Mouse (Mus musculus) heart, postnatal 0 days (tissue): ENCODE results near the gene Slc17a7. TPM values are rescaled to one million over a fixed set of nuclear protein-coding genes. Genes with fewer than 3 reads are reported as not detected.

ENCODE experiments used
- ATAC-seq: fragments of 200-750 bp; cut with Nextera tagmentation; 2 replicates; pipeline ENCODE4 v1.8.0; 2017; ENCODE audit warnings: low read depth, moderate number of reproducible peaks, moderate library complexity; ENCODE audit not compliant: insufficient read depth
- DNase-seq: peaks from one replicate; pipeline ENCODE4 v3.0.0-alpha.2; 2016; ENCODE audit warnings: low spot score
- H3K27ac ChIP-seq: fragments of 300-500 bp; sonication (generic); 2 replicates; pipeline ENCODE4 v1.5.1; 2014; ENCODE audit warnings: low read depth, mild to moderate bottlenecking
- H3K27me3 ChIP-seq: fragments of 300-500 bp; sonication (generic); 2 replicates; pipeline ENCODE4 v1.6.1; 2014; ENCODE audit warnings: low read length, mixed read lengths; ENCODE audit not compliant: control insufficient read depth, insufficient read depth
- H3K36me3 ChIP-seq: fragments of 300-500 bp; sonication (generic); replicated peaks from 2 replicates; pipeline ENCODE4 v1.6.1; 2014; ENCODE audit warnings: low read length, mixed read lengths; ENCODE audit not compliant: control insufficient read depth, insufficient read depth
- H3K4me1 ChIP-seq: fragments of 300-500 bp; sonication (generic); 2 replicates; pipeline ENCODE4 v1.6.1; 2014; ENCODE audit warnings: antibody characterized with exemption; ENCODE audit not compliant: control insufficient read depth, insufficient read depth
- H3K4me2 ChIP-seq: fragments of 300-500 bp; sonication (generic); 2 replicates; pipeline ENCODE4 v1.6.1; 2014; ENCODE audit warnings: low read depth, mild to moderate bottlenecking, low read length, moderate library complexity
- H3K4me3 ChIP-seq: fragments of 300-500 bp; sonication (generic); 2 replicates; pipeline ENCODE4 v1.5.1; 2014; ENCODE audit warnings: low read depth, low read length
- H3K9ac ChIP-seq: fragments of 300-500 bp; sonication (generic); replicated peaks from 2 replicates; pipeline ENCODE4 v1.6.1; 2014; ENCODE audit warnings: low read depth, low read length, mixed read lengths
- H3K9me3 ChIP-seq: fragments of 300-500 bp; sonication (generic); replicated peaks from 2 replicates; pipeline ENCODE4 v1.6.1; 2016; ENCODE audit warnings: low read length; ENCODE audit not compliant: control insufficient read depth
- CTCF ChIP-seq: IDR thresholded peaks from 2 replicates; pipeline ENCODE4 v1.5.1; 2016; ENCODE audit warnings: antibody characterized with exemption, control low read depth, low read depth
- EP300 ChIP-seq: IDR thresholded peaks from 2 replicates; pipeline ENCODE4 v1.6.1; 2016; ENCODE audit warnings: antibody characterized with exemption, low read depth
- WGBS: fragments of 180-500 bp; shearing (Covaris S2); extraction: QIAGEN DNeasy Blood & Tissue Kit; methylation state at CpG from one replicate; pipeline ENCODE4 v1.1.7; 2014; 5-methylcytosine and 5-hydroxymethylcytosine counted together
- polyA plus RNA-seq: library from polyadenylated mRNA; unstranded; fragments of >200 nt; fragmentation: Nextera tagmentation; extraction: Ambion mirVana; gene quantifications from 2 replicates; pipeline ENCODE4 v1.2.1, GENCODE M21; 2015
- total RNA-seq: library from RNA; depleted of rRNA; stranded (reverse); fragments of >200 nt; gene quantifications from 2 replicates; pipeline ENCODE4 v1.2.3, GENCODE M21; 2014; ENCODE audit warnings: low replicate concordance

The Slc17a7 gene
- total and polyA plus RNA-seq, 2 experiments from 2014 or later, result 4.3 to 12.7 TPM

DNA sequence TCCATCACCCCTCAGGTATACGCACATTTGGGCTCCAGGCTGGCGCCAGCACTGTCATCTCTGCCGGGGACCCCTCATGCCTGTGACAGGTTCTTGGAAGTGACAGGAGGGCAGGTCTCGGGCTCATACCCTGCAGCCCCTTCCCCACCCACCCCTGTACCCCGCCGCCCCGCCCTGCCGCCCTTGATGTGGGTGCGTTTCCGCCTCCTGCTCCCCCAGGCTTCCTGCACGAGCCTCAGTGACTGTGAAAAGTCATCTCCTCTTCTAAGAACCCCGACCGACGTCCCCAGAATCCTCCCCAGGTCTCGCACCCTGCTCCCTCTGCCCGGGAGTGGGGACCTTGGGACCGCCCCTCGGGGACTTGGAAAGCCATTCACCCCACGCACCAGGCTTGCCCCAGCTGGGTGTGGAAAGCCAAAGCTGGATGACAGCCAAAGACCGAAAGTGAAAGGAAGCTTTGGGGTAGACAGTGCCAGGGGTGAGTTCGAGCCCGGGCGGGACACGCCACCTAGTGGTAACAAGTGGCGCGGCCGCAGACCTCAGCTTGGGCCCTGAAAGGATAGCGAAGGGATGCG is 27.7 kb upstream of the Slc17a7 start, which contains the start of the genes Gm45713 and Flt3l:
Gm45713 (minus strand) TSS at position 239 of the 575 bp plus-strand sequence.
Flt3l (minus strand) TSS at position 440 of the 575 bp plus-strand sequence.
- TF ChIP-seq CTCF (peak; percentile 95), EP300 (no peak)
- Histone ChIP-seq H3K4me2 (peak within 1 kb of the TSS; percentile 79), H3K27me3 (no peaks in the 10 kb centered on the region), H3K9ac (peak within 1 kb of the TSS; percentile 59), H3K9me3 (no peaks in the 10 kb centered on the region), H3K4me1 (no peaks in the 10 kb centered on the region; the same call in 1 of the 2 replicates), H3K27ac (peak within 1 kb of the TSS; percentile 32; the same call in 1 of the 2 replicates), H3K4me3 (peak within 1 kb of the TSS; percentile 61), H3K36me3 (no peaks in the 10 kb centered on the region)
- DNase-seq, result peak; percentile 88
- peak; percentile 84 for ATAC-seq
- 2% methylated on average over 29 of the region's 29 CpGs for WGBS

DNA sequence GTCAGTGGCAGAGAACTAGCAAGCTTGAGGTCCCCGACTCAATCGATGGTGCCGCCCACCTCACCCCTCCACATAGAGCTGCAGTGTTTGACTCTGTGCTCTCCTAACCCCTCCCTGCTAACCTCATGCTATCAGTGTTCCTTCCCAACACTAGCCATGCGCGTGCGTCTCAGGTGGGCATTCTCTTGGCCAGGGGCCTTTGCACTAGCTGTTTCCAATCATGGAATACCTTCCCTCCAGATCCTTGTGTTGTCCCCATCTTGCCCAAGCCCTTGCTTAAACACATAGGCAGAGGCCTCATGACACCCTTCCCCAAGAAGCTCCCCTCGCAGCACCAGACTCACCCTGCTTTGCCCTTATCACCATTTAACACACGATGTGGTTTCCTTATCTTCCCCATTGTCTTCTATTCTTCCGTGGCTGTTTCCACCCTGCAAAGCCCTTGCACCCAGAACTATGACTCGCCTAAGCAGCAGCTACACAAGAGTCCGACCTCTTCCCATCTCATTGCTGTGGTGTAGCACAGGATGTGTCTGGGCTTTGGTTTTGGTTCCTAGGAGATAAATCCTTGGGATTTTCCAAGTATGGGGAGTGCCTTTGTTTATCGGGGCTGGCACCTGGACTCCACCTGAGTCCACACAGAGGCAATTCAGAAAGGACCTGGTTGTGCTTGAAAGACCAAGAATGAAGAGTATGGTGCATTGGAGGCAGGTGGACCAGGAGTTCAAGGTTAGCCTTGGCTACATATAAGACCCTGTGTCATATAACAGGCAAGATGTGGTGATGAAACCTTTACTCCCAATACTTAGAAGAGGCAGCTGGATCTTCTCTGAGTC is 26.4 kb upstream of the Slc17a7 start:
- Histone ChIP-seq H3K4me1 (no peaks in the 10 kb centered on the region; the same call in 1 of the 2 replicates), H3K27ac (no peak overlapping the region), H3K9me3 (no peaks in the 10 kb centered on the region), H3K4me3 (no peak overlapping the region), H3K27me3 (no peaks in the 10 kb centered on the region), H3K9ac (no peak overlapping the region), H3K4me2 (no peak overlapping the region), H3K36me3 (0 out of 2 replicates have a peak, but pooled peaks cover 1% of the 10 kb centered on the region)
- TF ChIP-seq CTCF (no peak), EP300 (no peak)
- ATAC-seq (no peak), DNase-seq (no peak)
- 58% methylated on average over 12 of the region's 12 CpGs for whole genome bisulfite sequencing

DNA sequence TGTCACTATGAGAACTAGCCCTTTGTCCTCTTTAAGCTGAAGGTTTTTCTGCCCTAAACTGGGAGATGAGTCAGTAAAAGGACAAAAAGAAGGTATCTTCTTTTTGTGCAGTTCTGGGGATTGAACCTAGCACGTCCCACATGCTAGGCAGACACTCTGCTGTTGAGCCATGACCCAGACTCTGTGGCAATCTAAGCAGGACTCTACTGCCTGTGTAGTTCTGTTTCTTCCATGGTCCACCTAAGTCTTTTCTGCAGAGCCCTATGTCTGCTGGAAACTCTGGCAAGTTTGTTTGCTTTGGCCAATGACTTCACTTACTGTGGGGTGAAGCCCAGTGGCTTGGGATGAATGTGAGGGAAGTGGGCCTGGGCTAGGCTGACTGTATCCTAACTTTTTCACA is 25.3 kb upstream of the Slc17a7 start:
- Histone ChIP-seq H3K4me1 (no peaks in the 10 kb centered on the region; the same call in 1 of the 2 replicates), H3K4me3 (no peak overlapping the region), H3K27ac (no peak overlapping the region), H3K27me3 (no peaks in the 10 kb centered on the region), H3K4me2 (no peak overlapping the region), H3K36me3 (0 out of 2 replicates have a peak, but pooled peaks cover 4% of the 10 kb centered on the region), H3K9ac (no peak overlapping the region), H3K9me3 (no peaks in the 10 kb centered on the region)
- TF ChIP-seq CTCF (no peak), EP300 (no peak)
- DNase-seq (no peak), ATAC-seq (no peak)
- WGBS, result 79% methylated on average over 1 of the region's 1 CpGs

DNA sequence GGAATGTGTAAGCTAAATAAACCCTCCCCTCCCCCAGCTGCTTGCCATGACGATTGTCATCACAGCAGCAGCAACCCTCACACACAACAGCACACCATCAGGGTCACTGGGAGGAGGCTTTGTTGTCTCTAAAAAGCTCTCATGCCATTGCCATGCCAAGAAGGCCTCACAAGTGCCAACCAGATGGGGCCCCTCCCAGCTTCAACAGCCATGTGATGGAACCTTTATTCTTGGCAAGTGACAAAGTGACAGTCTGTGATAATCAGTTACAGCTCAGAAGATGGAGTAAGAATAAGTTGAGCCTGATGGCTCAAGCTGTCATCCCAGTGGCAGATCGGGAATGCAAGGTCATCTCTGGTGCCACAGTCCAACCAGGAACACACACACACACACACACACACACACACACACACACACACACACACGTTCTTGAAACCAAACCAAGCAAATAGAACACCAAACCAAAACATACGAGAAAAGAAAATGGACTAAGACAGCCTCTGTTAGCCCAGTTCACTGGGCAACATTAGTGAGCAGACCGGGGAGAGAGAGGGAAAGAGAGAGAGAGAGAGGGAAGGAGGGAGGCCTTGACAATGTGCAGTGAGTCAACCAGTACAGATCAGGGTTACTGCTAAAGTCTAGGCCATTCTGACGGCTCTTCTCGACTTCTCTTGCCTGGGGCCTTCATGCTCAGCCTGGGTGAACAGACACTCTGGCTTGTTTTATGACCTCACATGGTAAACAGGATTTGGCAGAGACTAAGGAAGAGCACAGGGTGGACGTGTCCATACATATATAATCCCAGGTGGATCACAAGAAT is 23.6 kb upstream of the Slc17a7 start:
- Histone ChIP-seq H3K9ac (no peak overlapping the region), H3K27me3 (no peaks in the 10 kb centered on the region), H3K4me2 (no peak overlapping the region), H3K4me1 (no peaks in the 10 kb centered on the region; the same call in 1 of the 2 replicates), H3K36me3 (peaks cover 15% of the 10 kb centered on the region), H3K4me3 (no peak overlapping the region), H3K27ac (peak overlapping the region; percentile 53; the same call in 1 of the 2 replicates), H3K9me3 (no peaks in the 10 kb centered on the region)
- ATAC-seq (no peak), DNase-seq (no peak)
- WGBS, result 69% methylated on average over 8 of the region's 8 CpGs
- TF ChIP-seq CTCF (no peak), EP300 (no peak)

DNA sequence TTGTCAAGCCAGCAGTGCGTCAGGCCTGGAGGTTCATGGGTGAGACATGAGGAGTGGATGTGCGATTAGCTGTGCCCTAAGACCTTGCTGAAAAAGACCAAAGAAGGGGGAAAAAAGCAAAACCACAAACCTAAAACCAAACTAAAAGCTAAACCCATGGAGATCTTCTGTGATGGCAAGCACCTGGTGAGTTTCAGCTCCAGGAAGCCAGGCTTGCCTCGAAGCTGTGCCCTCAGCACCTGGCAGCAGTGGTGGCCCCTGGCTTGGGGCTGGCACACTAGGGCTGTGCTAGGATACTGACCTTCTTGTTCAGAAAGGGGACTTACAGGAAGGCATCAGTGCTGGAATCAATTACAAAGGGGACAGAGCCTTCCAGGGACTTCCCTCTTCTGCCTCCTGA is 22.4 kb upstream of the Slc17a7 start:
- 88% methylated on average over 3 of the region's 3 CpGs for WGBS
- Histone ChIP-seq H3K36me3 (peaks cover 22% of the 10 kb centered on the region), H3K9me3 (no peaks in the 10 kb centered on the region), H3K27ac (no peak overlapping the region), H3K4me1 (no peaks in the 10 kb centered on the region; the same call in 1 of the 2 replicates), H3K4me3 (no peak overlapping the region), H3K4me2 (no peak overlapping the region), H3K27me3 (no peaks in the 10 kb centered on the region), H3K9ac (no peak overlapping the region)
- TF ChIP-seq CTCF (no peak), EP300 (no peak)
- no peak for DNase-seq
- ATAC-seq, result no peak
